Mouse (Mus musculus) kidney, embryonic 14.5 days (tissue): Measurements from ENCODE around the gene Gdf3. TPM values are rescaled to one million over a fixed set of nuclear protein-coding genes. Genes with fewer than 3 reads are reported as not detected.

Source experiments
- ATAC-seq: fragments of 200-750 bp; cut with Nextera tagmentation; 2 replicates; pipeline ENCODE4 v1.8.0; 2017; ENCODE audit warnings: moderate number of reproducible peaks, mild to moderate bottlenecking, moderate TSS enrichment, moderate library complexity; ENCODE audit not compliant: low FRiP score, low TSS enrichment
- H3K27ac ChIP-seq: fragments of 300-500 bp; sonication (generic); 2 replicates; pipeline ENCODE4 v1.5.1; 2014; ENCODE audit warnings: low read depth, mild to moderate bottlenecking, low read length, moderate library complexity, mixed read lengths
- H3K27me3 ChIP-seq: fragments of 300-500 bp; sonication (generic); 2 replicates; pipeline ENCODE4 v1.6.1; 2014; ENCODE audit warnings: mild to moderate bottlenecking, low read length; ENCODE audit not compliant: control insufficient read depth, insufficient read depth
- H3K36me3 ChIP-seq: fragments of 300-500 bp; sonication (generic); 2 replicates; pipeline ENCODE4 v1.6.1; 2014; ENCODE audit warnings: low read length, mixed read lengths; ENCODE audit not compliant: control insufficient read depth, insufficient read depth
- H3K4me1 ChIP-seq: fragments of 300-500 bp; sonication (generic); 2 replicates; pipeline ENCODE4 v1.6.1; 2014; ENCODE audit warnings: low read length, mixed read lengths; ENCODE audit not compliant: control insufficient read depth, insufficient read depth
- H3K4me2 ChIP-seq: fragments of 300-500 bp; sonication (generic); replicated peaks from 2 replicates; pipeline ENCODE4 v1.6.1; 2014; ENCODE audit warnings: low read depth, mild to moderate bottlenecking, low read length
- H3K4me3 ChIP-seq: fragments of 300-500 bp; sonication (generic); 2 replicates; pipeline ENCODE4 v1.5.1; 2014; ENCODE audit warnings: mild to moderate bottlenecking, low read length
- H3K9ac ChIP-seq: fragments of 300-500 bp; sonication (generic); 2 replicates; pipeline ENCODE4 v1.6.1; 2014; ENCODE audit warnings: low read depth, mild to moderate bottlenecking, low read length, moderate library complexity
- H3K9me3 ChIP-seq: fragments of 300-500 bp; sonication (generic); 2 replicates; pipeline ENCODE4 v1.6.1; 2016; ENCODE audit warnings: low read length; ENCODE audit not compliant: control insufficient read depth
- WGBS: fragments of 180-500 bp; shearing (Covaris S2); extraction: QIAGEN DNeasy Blood & Tissue Kit; methylation state at CpG from one replicate; pipeline ENCODE4 v1.1.7; 2014; 5-methylcytosine and 5-hydroxymethylcytosine counted together
- polyA plus RNA-seq: library from polyadenylated mRNA; unstranded; fragments of >200 nt; fragmentation: Nextera tagmentation; extraction: Ambion mirVana; gene quantifications from 2 replicates; pipeline ENCODE4 v1.2.1, GENCODE M21; 2014

Gene Gdf3
- polyA plus RNA-seq, 1 experiment from 2014 or later, result not detected

DNA sequence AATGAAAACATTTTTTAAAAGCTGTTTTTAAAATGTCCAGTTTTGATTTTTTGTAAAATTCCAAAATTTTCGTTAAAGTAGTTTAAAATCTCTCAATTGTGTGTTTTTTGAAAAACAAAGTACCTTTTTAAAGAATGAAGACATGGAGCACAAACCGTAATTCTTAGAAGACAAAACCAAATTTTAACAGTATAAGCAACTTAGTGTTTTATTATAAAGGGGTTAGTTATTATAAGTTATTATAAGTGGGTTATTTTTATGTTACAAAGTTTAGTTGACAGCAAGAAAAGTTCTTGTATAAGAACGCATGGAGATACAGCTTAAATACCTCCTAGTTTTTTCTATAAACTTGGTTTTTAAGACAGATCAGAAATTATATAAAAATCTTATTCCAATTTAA lies 8.3 kb downstream of the Gdf3 start:
- H3K27me3 ChIP-seq, result no peaks in the 10 kb centered on the region
- H3K27ac ChIP-seq, result no peak overlapping the region
- H3K9ac ChIP-seq, result peak overlapping the region; percentile 53; the same call in 1 of the 2 replicates
- H3K4me3 ChIP-seq, result peak overlapping the region; percentile 46; the same call in 1 of the 2 replicates
- H3K9me3 ChIP-seq, result no peaks in the 10 kb centered on the region
- peak overlapping the region; percentile 38 for H3K4me2 ChIP-seq
- no peak for ATAC-seq
- H3K4me1 ChIP-seq, result no peaks in the 10 kb centered on the region
- WGBS, result 91% methylated on average over 3 of the region's 3 CpGs
- H3K36me3 ChIP-seq, result no peaks in the 10 kb centered on the region

DNA sequence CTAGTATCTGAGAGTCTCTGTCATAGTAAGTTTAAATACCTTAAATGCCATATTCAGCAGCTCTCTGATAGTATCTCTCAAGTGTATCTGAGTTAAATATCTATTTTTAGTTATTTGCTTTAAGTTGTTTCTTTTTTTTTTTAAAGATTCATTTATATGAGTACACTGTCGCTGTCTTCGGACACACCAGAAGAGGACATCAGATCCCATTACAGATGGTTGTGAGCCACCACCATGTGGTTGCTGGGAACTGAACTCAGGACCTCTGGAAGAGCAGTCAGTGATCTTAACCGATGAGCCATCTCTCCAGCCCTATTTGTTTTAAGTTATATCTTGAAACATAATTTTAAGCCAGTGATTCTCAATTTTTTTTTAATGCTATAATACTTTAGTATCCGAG lies 8.9 kb downstream of the Gdf3 start:
- H3K4me3 ChIP-seq, result no peak overlapping the region
- WGBS, result 90% methylated on average over 4 of the region's 4 CpGs
- H3K27me3 ChIP-seq, result no peaks in the 10 kb centered on the region
- H3K27ac ChIP-seq, result no peak overlapping the region
- H3K36me3 ChIP-seq, result no peaks in the 10 kb centered on the region
- no peak for ATAC-seq
- no peak overlapping the region for H3K4me2 ChIP-seq
- no peaks in the 10 kb centered on the region for H3K4me1 ChIP-seq
- no peak overlapping the region for H3K9ac ChIP-seq
- no peaks in the 10 kb centered on the region for H3K9me3 ChIP-seq

DNA sequence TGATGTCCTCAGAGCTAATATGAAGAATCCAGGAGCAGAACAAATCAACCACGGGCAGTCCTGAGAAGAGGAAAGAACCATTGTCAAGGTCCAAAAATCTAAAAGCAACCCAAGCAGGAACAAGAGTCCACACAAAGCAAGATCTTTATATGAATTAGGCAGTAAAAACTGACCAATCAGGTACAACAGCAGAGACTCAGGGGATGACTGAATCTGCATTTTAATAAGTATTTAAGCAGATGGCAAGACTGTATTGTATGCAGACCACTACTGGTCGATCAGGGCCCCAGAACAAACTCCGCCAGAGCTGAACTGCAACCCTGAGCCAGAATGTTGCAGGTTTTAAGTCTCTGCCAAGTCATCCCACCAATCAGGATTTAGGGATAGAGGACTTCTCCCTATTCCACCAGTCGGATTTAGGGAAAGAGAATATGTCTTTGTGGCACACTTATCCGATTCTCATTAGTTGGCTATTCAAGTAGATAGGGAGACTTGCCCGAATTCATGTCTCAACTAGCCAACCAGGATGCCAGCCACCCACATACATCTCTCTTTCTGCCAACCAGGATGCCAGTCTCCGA lies 9.7 kb downstream of the Gdf3 start:
- H3K27ac ChIP-seq, result no peak overlapping the region
- ATAC-seq, result no peak
- H3K4me1 ChIP-seq, result no peaks in the 10 kb centered on the region
- no peaks in the 10 kb centered on the region for H3K36me3 ChIP-seq
- H3K4me2 ChIP-seq, result no peak overlapping the region
- H3K4me3 ChIP-seq, result no peak overlapping the region
- H3K9ac ChIP-seq, result no peak overlapping the region
- H3K27me3 ChIP-seq, result no peaks in the 10 kb centered on the region
- 85% methylated on average over 7 of the region's 7 CpGs for WGBS
- H3K9me3 ChIP-seq, result no peaks in the 10 kb centered on the region

DNA sequence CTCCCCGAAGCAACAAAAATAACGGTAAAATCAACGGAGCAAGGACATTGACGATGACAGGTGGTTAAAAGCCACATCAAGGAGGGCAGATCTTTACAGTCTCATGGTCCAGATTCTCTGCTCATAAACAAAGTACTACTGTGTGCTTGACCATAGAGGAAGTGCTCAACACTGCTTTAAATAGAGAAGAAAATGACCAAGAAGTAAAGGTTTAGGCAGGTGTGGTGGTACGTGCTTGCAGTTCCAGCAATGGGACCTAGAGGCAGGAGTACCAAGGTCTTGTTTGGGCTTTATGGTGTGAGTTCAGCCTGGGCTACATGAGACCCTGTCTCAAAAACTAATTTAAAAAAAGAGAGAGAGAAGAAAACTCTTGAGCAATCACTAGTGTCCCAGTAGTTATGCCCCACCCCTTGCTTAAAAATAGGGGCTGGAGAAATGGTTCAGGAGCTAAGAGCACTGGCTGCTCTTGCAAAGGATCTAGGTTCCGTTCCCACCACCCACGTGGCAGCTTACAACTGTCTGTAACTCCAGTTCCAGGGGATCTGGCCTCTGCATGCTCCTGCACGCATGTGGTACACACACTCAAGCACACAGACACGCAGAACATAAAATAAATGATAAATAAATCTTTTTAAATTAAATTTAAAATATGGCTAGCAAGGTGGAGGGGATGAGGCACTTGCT lies 10.7 kb downstream of the Gdf3 start:
- WGBS, result 92% methylated on average over 9 of the region's 9 CpGs

DNA sequence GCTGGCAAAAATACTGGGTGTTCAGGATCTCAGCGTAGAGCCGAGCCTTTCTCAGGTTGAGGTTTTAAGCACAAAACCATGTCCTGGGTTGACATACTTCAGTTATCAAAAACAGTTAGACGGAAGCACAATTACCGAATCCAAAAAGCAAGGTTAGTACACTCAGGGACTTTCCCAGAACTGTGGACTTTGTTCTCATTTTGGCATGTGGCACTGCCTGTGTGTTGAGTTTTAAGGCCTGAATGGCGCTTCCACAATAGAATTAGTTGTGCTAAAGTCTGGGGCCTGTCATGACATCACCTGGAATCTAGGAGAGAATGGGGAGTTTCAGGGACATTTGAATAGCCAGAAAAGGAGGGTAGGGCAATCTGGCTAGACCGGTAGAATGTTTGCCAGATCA lies 11.5 kb downstream of the Gdf3 start:
- Histone ChIP-seq H3K9me3 (no peaks in the 10 kb centered on the region), H3K27me3 (no peaks in the 10 kb centered on the region), H3K36me3 (no peaks in the 10 kb centered on the region), H3K9ac (no peak overlapping the region), H3K27ac (no peak overlapping the region), H3K4me2 (no peak overlapping the region), H3K4me1 (no peaks in the 10 kb centered on the region), H3K4me3 (no peak overlapping the region)
- WGBS, result 89% methylated on average over 6 of the region's 6 CpGs
- ATAC-seq, result no peak

More for the DNA sequence above, 10.7 kb downstream of the Gdf3 start:
- Histone ChIP-seq H3K4me1 (no peaks in the 10 kb centered on the region), H3K4me2 (no peak overlapping the region), H3K36me3 (no peaks in the 10 kb centered on the region), H3K27ac (no peak overlapping the region), H3K9me3 (no peaks in the 10 kb centered on the region), H3K4me3 (no peak overlapping the region), H3K9ac (no peak overlapping the region), H3K27me3 (no peaks in the 10 kb centered on the region)
- no peak for ATAC-seq

DNA sequence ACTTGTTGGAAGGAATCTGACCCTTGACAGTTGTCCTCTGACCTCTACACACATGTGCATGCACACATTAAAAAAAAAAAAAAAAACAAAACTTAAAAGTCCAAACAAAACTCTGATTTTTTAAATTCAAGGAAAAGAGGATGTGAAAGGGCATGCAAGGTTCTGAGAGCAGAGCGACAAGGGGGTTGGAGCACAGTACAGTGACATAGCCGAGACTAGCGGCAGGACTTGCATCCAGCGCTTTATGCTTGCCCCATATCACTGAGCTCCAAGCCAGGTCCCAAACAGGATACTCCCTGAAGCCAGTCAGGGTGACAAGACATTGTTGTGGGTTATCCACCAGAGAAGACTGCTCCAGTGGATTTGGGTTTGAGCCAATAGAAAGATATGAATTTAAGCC lies 11.9 kb downstream of the Gdf3 start:
- no peak overlapping the region for H3K4me2 ChIP-seq
- no peaks in the 10 kb centered on the region for H3K4me1 ChIP-seq
- no peaks in the 10 kb centered on the region for H3K27me3 ChIP-seq
- ATAC-seq, result no peak
- H3K9me3 ChIP-seq, result no peaks in the 10 kb centered on the region
- 99% methylated on average over 4 of the region's 4 CpGs for WGBS
- no peak overlapping the region for H3K27ac ChIP-seq
- no peak overlapping the region for H3K9ac ChIP-seq
- no peaks in the 10 kb centered on the region for H3K36me3 ChIP-seq
- no peak overlapping the region for H3K4me3 ChIP-seq

DNA sequence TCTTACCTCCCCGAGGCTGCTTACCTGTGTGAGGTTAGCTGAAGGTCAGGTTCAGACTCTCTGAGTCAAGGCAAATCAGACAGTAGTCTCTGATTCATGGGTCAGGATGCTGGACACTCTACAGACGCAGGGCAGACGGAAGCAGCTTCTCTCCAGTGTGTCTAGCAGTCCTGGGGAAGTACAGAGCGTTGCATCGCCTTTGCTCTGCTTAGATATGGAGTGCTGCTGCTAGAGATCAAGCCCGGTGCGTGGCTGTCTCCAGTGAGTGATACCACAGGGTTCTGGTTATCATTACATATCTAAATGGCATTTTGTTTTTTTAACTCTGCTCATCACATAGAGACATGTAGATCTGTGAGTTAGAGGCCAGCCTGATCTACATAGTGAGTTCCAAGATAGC lies 13.3 kb downstream of the Gdf3 start:
- no peaks in the 10 kb centered on the region for H3K9me3 ChIP-seq
- 90% methylated on average over 7 of the region's 7 CpGs for WGBS
- H3K36me3 ChIP-seq, result no peaks in the 10 kb centered on the region
- H3K4me2 ChIP-seq, result no peak overlapping the region
- no peaks in the 10 kb centered on the region for H3K4me1 ChIP-seq
- no peak for ATAC-seq
- no peak overlapping the region for H3K9ac ChIP-seq
- no peak overlapping the region for H3K4me3 ChIP-seq
- no peaks in the 10 kb centered on the region for H3K27me3 ChIP-seq
- H3K27ac ChIP-seq, result no peak overlapping the region

DNA sequence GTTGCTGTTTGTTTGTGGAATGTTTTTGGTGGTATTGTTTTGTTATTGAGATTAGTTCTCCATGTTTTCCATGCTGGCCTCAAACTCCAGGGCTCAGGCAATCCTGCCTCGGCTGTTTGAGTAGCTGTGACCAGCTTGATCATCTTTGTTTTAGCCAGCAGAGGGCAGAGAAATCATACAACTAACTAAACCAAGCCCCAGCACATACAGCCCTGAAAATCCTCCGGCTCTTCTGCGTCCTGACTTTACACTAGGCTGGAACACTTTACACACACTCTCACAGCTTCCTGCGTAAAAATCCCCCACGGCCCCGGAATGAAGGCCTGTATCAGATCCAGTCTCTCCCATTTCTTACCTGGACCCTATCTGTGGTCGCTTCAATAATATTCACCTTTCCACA lies 14.2 kb downstream of the Gdf3 start:
- Histone ChIP-seq H3K9me3 (no peaks in the 10 kb centered on the region), H3K9ac (no peak overlapping the region), H3K4me1 (no peaks in the 10 kb centered on the region), H3K27ac (no peak overlapping the region), H3K4me3 (no peak overlapping the region), H3K4me2 (no peak overlapping the region), H3K27me3 (no peaks in the 10 kb centered on the region), H3K36me3 (no peaks in the 10 kb centered on the region)
- 28% methylated on average over 7 of the region's 7 CpGs for WGBS
- 0 out of 2 replicates have a peak, but pooled peaks have one; percentile 57 for ATAC-seq

DNA sequence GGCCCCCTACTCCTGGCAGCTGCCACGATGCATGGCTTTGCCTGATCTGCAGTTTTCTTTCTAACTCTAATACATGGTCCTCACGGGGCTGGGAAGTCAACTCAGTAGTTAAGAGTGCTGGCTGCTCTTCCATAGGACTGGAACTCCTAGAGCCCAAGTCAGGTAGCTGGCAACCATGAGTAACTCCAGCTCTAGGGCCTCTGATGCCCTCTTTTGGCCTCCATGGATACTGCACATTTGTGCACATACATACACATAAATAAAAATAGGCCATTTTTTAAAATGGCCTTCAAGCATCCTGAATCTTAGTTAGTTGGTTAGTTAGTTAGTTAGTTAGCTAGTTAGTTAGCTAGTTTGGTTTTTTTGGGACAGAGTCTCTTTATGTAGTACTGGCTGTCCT lies 17.0 kb downstream of the Gdf3 start:
- 92% methylated on average over 2 of the region's 2 CpGs for WGBS
- H3K36me3 ChIP-seq, result no peaks in the 10 kb centered on the region
- ATAC-seq, result no peak

More for the DNA sequence above, 17.0 kb downstream of the Gdf3 start:
- H3K27me3 ChIP-seq, result no peaks in the 10 kb centered on the region
- no peak overlapping the region for H3K4me3 ChIP-seq
- no peak overlapping the region for H3K9ac ChIP-seq
- no peak overlapping the region for H3K27ac ChIP-seq
- no peaks in the 10 kb centered on the region for H3K4me1 ChIP-seq
- H3K4me2 ChIP-seq, result no peak overlapping the region
- H3K9me3 ChIP-seq, result no peaks in the 10 kb centered on the region
